Mouse (Mus musculus) adipocyte (in vitro differentiated cells): ENCODE data around the gene Rad51b.
A peak's percentile ranks its signal among the peaks of the same experiment; 100 is the strongest.

Experiments used
- DNase-seq: peaks from one replicate; pipeline ENCODE4 v3.0.0-alpha.2; 2016; ENCODE audit warnings: low spot score

Rad51b gene

DNA sequence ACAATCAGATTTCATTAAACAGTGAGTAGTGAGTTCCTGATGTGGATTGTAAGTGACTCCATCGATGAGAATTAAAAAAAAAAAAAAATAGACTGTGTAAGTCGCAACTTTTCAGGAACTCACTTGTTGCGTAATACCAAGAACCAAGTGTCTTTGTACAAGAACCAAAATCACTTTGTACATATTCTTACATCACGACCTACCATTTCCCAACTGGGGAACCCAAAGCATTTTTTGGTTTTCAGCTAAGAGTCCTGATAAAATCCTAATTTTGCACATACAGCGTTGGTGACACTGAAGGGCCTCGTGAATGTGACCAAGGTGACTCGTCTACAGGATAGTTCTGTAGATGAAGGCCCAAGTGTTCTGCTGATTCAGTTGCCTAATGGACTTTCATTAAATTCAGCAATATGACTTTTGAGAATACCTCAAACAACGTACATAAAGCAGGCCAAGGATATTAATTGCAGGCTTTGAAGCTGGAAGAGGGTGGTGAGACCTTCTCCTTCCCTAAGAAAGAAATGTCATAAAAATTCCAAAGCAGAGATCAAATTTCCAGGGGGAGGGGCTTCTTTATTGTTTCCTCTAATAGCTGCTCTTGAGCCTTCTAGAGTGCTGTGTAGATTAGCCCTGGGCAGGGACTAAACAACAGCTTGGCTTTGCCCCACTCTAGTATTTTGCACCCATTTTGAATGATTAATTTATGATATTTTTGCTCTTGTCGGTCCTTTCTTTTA lies 316.9 kb downstream of the Rad51b start:
- DNase-seq, result peak; percentile 73

GRCm38 (mm10) chr12:79614583-79614953 lies 317.5 kb downstream of the Rad51b start:
- no peak for DNase-seq

- DNase-seq, result peak; percentile 34
Measured at GRCm38 (mm10) chr12:79615717-79616316, 318.7 kb downstream of the Rad51b start.

- no peak for DNase-seq
Measured at GRCm38 (mm10) chr12:79619009-79619408, 321.9 kb downstream of the Rad51b start.

- no peak for DNase-seq
Measured at GRCm38 (mm10) chr12:79620693-79621092, 323.6 kb downstream of the Rad51b start.

- DNase-seq, result no peak
Measured at GRCm38 (mm10) chr12:79623308-79623707, 326.2 kb downstream of the Rad51b start.

DNA sequence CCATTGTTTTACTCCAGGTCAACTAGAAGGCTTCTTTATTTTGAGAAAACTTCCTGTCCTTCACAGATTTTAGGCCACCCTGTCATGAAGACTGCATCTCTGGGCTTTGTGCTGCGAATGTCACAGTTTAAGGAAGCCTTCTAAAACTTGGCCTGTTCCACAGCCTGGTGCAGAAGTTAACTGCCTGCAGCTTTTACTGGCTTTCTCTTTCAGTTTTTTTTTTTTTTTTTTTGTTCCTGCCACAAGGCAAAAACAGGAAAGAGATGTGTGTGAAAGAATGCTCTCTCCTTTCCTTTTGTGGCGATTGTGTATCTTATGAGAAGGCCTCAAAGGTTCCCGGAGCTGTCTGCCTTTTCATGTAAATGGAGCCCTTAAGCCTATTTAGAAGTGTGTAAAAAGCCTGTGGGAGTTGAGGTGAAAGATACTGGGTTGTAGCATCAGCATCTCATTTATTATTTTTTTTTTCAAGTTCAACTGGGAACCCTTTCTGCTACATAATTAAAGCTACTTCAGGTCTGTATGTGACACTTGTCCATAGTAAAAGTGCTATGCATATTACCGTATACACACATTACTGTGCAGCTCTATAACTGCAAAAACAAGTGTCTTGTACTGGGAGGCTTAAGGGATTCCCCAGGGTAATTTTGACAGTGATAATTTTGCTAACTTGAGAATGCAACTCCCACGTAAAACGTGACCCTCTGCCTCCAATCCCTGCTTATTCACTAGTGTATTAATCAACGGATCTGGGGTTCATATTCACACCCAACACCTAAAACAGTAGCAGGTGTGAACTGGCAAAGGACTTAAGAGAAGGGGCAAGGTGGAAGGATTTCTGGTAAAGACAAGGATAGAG lies 328.8 kb downstream of the Rad51b start:
- peak; percentile 49 for DNase-seq

DNA sequence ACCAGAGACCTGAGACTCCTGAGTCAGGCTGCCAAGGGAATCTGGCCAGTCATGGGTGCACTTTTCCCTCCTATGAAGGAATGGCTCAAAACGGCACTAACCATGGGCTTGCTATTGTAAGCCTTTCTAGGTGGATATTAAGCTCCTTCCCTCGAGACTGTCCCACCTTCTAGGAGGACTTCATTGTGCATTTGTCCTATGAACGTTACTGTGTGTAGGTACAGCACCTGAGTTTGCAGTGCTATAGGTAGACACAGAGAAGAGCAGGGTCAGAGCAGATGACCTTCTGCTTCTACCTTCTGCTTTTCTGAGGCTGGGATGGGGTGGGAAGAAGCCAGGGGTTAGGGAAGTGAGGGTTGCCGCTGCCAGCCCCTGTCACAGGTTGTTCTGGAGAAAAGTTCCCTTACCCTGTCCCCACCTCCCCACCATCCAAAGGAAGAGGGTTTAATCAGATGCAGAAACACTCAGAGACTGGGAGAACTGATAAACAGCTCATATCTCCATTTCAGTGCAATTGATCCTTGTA lies 329.5 kb downstream of the Rad51b start:
- DNase-seq, result peak; percentile 31

DNA sequence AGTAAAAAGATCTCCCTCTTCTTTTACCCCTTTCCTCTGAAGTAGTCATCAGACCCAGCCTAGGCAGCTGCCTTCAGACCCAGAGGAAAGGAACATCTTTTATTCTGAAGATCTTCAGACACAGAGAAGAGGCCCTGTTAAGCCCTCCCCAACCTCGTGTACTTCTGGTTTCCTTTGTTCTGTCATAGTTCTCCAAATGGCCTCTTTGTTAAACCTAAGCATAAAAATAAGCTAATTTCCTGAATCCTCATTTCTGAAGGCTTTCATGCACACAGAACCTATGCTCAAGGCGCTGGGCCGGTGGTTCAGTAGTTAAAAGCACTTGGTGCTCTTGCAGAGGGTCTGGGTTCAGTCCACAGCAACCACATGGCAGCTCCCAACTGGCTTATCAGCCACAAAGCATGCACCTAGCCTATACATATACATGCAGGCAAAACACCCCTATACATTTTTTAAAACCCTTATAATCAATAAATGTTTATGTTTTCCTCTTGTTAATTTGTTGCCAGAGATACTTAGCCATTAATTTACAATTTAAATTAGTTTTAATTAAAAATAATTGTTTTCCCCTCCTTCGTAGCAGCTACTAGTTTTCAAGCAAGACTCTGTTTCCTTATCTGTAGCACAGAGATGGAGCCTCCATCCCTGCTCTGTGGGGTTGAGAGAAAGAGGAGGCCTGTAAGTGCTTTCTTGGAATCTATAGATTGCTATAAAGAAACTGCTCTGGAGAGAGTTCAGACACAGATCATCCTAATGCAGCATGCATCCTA lies 330.5 kb downstream of the Rad51b start:
- DNase-seq, result no peak

DNA sequence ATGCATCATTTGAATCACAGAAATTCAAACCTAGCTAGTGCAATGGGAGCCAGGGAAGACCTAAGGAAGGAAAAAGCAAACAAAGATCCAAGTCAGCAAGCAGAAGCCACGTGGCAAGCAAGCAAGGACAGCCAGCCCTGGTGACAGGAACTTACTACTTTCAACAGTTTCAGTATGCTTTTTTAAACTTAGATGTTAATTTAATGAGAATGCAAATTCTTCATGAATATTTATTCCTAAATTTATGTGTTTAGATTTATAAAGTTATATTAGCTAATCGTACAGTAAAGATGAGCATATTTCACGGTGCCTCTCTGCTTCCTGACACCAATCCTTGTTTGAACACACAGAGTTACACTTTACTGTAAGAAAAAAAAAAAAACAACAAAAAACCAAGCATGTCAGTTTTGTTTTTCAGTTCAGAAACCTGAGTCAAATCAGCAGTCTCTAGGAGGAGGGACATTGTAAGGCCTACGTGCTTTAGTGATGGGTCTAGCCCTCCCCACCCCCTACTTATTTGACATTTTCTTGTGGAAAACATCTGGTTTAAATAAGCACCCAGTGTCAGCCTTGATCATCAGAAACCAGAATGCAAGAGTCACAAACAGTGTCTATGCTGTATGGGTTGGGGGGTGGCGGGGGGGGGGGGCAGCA lies 331.2 kb downstream of the Rad51b start:
- no peak for DNase-seq

DNA sequence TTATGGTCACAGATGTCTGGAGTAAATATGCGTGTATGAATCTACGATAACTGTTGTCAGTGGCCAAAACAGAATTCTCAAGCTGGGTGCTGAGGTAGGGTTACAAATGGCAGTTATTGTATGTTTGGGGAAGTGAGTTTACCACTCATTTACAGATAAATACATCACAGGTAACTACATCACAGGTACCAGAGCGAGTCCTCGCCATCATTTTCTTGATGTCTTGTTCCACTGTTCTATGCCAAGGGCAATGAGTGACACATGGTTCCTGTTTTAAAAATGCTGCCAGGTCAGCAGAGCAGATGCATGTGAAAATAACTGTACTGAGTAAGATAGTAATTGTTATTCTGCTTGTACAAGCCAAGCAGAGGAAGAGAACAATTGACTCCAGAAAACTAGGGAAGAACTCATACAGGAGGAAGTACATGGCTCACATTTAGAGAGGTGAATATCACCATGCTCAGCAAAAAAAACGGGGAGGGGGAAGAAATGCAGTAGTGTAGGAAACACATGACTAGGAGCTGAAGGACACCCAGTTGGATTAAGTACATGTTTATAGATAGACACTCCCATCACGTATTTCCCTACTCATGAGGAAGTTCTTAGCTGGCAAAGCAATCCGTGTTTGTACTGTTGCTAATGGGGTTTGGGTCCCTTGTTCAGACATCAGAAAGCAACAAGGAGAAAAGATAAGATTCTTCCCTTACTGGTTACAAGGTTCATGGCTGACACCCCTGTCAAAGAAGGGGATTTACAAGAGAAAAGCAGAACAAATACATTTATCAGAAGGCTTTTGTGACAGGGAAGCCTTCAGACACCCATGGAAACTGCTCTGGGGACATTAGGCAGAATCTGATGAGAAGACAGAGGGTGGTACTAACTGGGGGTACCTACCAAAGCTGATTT lies 333.1 kb downstream of the Rad51b start:
- no peak for DNase-seq

DNA sequence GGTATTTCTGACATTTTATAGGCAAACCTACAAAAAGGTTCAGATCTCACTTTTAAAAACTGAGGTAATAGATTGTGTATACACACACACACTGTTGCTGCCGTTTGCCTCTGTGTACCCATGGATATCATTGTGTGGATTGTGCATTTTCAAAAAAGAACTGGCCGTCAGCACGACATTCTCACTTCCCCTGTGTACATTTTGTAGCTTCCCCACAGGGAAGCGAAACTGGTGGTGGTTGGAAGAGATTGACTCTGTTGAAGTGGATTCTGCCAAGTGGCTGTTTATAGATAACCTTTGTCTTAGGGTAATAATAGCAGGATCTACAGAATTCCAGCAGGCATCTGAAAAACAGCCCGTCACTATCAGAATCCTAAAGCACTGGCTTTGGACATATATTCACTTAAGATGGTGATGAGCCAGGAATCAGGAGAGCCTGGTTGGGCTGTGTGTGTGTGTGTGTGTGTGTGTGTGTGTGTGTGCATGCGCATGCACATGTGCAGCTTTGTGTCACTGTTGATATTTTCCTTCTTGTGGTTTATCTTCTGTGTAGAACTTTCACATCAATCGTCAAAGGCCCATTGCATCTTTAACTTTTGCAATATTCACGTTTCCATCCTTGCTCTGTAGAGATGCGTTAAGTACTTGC lies 336.5 kb downstream of the Rad51b start:
- DNase-seq, result no peak

- DNase-seq, result peak; percentile 37
Measured at GRCm38 (mm10) chr12:79641570-79642285, 344.6 kb downstream of the Rad51b start.

- no peak for DNase-seq
Measured at GRCm38 (mm10) chr12:79642715-79643114, 345.6 kb downstream of the Rad51b start.

DNA sequence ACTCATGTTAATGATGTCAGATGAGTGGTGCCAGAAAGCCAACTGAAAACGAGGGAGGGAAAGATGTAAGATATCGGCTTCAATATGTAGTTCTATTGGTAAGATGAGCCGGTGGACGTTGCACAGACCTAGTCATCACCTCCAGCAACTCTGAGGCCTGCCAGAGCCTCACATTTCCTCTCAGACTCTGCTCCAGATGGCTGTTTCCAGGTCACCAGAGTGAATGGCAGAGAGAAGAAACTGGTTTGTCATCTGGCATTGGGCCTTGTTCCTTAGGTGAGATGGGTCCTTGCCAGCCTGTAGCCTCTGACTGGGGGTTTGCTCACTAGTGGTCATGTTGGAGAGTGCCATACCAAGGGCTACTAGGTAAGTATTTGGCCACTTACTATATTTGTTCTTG lies 348.6 kb downstream of the Rad51b start:
- DNase-seq, result no peak

GRCm38 (mm10) chr12:79646646-79647164 lies 349.6 kb downstream of the Rad51b start:
- DNase-seq, result no peak

DNA sequence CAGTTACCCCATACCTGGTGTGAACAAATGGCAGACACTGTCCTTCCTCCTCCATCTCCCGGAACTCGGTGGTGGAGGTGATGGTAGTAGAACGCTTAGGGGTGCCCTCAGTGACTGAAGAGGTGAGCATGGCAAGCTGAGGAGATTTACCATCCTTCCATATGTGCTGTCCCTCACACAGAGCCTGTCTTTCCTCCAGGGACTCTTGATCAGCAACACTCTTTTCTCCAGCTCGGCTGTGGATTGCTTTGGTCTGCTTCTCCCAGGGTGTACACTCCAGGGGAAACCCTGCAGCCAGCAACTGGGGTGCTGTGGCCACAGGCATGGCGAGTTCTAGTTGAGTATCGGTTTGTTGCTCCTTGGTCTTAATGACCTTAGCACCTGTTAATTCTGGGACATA lies 350.3 kb downstream of the Rad51b start:
- DNase-seq, result no peak

DNA sequence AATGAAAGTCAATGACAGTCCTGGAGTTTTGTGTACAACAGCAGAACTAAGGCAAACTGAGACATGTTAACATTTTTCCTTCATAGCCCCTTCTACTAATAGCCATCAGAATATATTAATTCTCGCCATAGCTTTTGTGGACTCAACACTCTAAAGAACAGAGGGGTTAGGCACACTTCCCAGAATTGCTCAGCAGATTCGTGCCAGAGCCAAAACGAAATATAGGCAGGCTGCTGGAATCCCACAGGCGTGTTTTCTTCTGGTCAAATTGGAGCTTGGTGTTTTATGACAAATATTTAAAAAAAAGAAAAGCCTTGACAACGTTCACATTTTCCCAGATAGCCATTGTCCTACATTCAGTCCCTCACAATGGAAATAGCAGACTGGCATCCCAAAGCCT lies 350.9 kb downstream of the Rad51b start:
- no peak for DNase-seq
